Mouse (Mus musculus) cerebellum, adult 11-12 months (tissue): ENCODE results near the gene Scamp1.

Experiments used
- DNase-seq: peaks from one replicate; pipeline ENCODE4 v3.0.0; 2022

Gene Scamp1

DNA sequence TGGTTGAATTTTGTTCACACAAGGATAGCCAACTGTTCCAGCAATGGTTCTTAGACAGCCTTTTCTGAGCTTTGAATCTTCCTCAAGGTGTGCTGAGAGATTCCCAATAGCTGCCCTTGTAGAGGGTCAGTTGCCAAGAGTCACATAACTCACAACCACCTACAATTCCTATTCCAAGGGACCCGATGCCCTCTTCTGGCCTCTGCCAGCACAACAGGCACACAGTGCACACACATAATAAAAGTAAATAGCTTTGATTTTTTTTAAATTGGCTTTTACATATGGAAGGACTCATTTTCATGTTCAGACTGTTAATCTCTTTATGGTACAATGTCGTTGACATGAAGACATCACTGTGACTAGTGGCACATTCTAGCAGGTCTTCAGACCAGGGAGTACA, 72.9 kb downstream of the Scamp1 start:
- no peak for DNase-seq

DNA sequence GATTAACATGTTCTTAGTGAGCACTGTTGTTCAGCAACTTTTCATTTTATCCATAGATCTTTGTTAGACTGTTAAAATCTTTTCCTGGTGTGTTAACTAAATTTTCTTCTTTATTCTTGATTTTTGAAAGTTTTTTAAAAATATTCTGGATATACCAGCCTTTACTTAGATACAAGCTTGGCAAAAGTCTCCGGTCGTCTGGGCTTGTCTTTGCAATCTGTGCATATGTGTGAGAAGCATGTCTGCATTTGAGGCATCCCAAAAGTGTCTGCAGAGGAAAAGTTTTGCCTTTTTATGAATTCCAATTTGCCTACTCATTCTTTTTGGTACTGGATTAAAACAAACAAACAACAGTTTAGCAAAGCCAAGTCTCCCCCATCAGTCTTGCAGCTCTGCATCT, 73.5 kb downstream of the Scamp1 start:
- no peak for DNase-seq

DNA sequence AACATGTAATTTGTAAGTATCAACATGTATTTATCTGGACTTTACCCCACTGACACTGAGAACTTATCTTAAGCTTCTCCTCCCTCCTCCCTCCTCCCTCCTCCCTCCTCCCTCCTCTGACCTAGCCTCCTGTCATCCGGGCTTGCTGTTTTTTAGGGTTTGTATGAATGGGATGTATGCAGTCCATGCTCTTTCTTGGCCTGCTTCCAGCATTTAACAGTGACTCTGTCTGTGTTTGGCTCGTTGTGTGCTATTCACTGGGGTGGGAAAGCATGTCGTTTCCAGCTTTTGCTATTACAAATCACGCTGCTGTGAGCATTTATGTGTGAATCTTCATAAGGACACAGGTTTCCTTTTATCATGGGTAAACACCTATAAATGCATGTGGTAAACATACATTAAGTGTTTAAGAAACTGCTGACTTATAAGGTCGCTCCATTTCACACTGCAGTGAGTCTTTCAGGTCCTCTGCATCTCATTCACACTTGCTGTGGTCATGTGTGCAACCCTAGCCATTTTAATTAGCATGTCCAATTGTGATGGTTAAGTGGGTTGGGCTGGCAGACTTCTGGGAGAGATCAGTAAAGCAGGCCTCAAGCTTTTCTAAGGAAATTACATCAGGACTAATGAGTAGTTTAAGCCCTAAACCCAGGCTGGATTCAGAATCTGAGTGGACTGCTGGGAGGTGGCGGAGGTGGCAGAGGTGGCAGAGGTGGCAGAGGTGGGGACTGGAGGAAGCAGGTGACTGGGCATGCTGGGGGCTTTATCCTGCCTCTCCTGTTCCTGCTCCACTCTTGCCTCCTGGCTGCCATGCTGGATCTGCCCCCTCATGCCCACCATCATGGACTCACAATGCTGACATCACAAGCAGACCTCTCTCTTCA, 74.2 kb downstream of the Scamp1 start:
- DNase-seq, result no peak

DNA sequence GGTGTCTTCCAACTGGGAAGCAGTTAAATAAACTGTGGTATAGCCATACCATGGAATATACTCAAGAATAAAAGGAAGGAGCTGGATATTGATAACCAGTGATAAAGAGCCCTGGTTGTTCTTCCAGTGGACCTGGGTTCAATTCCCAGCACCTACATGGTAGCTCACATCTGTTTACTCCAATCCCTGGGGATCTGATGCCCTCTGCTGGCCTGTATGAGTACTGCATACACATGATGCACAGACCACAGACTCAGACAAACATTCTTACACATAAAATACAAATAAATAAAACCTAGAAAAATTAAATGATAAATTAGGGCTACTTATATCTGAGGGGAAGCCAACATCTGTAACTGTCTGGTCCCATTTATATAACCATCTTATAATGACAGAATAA, 76.8 kb downstream of the Scamp1 start:
- DNase-seq, result no peak

DNA sequence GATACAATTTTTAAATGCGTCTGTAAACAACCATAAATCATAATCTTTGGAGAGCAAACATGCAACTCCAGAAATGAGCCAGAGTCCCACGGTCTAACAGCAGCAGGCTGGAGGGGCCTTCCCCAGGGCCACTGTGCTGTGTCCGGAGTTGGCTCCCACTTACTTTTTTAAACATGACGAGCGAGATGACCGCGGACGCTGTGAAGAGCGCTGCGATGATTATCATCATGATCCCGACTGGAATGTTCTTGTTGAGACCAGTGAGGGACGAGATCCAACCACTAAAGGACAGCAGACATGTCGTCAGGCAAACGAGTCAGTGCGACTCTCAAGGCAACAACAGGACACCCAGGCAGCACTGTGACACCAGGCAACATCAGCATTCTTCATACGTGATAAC, 77.7 kb downstream of the Scamp1 start:
- DNase-seq, result no peak

DNA sequence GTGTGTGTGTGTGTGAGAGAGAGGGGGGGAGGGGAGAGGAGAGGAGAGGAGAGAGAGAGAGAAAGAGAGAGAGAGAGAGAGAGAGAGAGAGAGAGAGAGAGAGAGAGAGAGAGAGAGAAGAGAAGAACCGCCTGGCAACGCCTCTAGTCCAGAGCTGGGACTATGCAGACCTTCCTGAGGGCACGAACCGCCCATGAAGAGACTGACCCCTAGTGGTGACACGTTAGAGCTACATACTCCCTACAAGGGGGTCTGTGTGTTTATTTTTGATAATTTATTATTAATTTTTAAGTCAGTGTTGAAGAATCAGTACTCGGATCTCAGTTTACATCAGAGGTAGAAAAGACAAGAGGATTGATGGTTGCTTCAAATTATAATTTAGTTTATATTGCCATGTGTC, 80.4 kb downstream of the Scamp1 start:
- peak; percentile 38 for DNase-seq

DNA sequence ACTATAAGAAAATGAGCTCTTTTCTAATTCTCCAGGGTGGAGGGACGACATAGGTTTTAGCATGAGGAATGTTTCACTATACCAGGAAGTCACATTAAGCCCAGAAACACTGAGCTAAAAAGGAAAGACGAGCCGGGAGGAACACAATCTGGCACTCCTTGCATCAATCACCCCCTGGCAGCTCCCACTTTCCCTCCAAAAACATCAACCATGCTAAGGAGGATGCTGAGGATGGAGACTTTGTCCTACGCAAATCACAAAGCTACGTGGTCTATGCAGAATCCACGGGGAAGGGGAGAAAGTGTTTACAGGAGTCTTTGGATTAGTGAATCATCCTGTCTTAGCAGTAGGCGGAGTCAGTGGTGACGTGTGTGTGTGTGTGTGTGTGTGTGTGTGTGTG, 85.8 kb downstream of the Scamp1 start:
- DNase-seq, result no peak

DNA sequence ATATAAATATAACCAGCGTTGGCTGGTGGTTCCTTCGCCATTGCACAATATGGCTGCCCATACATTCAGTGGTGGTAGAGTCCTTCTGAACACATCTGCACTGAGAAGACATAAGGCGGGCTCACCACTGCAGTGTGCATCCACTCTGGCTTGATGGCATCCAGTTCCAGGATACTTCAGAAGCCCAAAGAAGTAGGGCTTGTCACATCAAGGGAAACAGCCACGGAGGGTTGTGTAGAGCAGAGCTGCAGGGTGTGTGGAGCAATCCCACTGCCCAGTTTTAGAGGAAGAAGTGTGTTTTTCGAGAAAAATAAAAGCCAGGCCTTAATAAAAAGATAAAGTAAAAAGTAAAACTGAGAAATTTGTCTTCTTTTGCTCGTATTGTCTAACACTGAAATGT, 87.0 kb downstream of the Scamp1 start:
- DNase-seq, result no peak

DNA sequence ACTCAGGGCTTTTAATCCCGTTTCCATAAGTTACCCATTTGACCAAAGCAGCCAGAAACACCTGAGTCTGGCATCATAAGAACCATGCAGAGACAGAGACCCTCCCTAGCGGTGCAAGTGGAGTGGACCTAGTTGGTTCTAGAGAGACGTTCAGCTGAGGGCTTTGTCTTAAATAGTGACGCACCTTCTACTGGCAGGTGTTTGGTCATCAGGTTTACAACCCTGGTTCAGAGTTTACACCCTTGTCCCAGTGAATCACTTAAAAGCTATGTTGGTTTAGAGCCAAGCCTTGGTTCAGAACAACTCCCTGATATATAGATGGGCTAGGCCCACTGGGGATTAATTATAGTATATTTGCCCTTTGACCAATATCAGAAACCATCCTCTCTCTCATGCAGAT, 92.4 kb downstream of the Scamp1 start:
- DNase-seq, result no peak

DNA sequence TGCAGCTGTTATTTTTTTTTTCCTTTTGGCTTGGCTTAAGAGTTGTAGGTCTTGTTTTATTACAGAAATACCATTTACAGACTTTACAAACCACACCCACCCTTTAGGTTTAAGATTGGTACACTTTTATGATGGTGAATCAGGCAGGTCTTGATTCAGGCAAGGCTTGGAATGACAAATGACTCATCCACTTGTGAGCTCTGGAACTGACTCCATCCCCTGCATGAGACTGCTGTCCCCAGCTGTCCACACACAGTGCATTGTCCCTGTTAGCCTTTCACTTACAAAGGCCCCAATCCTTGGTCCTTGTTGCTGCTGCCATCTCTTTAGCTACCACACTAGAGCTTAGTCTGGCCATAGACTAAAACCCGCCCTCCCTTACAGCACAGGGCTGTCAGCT, 95.3 kb downstream of the Scamp1 start:
- no peak for DNase-seq

DNA sequence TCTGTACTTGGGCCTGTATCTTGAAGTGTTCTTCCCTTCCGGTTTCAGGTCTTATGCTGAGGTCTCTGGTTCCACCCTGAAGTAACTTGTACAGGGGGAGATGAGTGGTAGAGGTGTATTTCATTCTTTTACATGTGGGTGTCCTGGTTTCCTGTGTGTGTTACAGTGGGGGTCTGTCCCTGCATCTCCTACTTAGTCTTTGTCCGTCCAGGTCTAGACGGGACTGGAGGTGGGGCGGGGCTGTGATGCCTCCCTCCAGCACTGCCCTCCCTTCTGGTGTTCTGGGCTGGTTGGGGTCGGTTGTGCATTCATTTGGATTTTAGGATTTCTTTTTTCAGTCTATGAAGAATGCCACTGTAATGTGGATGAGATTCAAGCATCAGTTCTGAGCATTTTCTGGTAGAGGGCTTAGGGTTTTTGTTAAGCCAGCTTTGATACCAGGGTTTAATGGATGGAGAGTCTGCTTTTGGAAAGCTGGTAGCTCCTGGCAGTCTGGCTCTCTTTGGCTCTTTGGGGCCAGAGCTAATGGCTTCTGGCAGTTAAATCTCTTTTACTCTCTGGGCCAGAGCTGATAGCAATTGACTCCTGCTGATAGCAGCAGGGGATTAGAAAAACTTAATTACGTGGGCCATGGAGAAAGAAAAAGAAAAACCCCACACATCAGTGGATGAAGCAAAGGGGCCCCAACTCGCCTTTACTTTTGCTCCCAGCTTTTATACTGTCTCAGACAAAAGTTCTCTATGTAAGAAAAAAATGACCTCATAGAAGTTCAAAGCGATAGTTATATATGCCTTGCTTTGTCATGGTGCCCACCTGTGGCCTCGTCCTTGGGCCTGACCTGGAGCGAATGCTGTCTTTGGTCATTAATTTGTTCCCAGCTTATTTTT, 97.2 kb downstream of the Scamp1 start:
- DNase-seq, result no peak

DNA sequence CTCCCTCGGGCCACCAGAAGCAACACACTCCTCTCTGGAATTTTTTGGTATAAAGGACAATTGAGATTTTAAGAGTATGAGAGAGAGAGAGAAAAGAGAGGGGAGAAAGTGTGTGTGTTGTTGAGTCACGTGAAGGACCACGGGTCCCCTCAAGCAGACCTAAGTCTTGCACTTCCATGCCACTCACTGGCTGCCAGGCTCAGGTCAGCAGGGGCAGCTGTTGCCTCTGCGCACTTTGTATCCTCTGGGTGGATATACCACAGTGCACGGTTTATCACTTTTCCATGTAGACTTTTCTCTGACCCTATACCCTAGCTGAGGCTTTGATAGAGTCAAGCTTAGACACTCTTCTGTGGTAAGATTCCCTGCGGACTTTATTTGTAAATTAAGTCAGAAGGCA, 100.0 kb downstream of the Scamp1 start:
- no peak for DNase-seq

DNA sequence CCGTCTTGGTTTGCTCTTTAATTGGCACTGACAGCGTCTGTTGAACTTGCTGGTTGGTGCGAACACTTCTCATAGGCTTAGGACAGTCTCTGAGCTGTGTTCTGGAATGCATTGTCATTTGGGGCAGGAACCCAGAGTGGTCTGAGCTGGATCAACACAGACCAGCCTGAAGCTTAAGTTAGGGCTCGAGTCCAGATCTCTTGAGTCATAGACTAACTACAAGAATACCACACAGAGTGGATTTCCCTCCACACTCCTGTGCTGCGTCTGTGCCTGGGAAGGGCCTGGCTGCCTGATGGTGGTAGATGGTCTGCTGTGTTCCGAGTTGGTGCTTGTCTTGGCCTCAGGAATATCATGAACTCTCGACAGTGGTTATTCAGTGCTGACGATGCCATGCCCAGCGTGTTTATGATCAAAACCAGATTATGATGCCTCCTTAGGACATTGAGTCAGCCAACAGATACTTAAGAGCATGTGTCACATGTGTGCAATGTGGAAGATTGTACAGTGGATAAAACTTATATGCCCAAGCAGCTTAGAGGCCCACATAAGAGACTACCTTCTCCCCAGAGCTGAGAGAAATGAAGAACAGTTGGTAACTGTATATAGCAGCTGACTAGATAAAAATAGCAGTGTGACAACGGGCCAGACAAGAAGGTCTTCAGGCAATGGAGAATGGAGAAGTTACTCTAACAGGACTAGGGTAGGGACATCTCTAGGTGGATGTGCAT, 100.8 kb downstream of the Scamp1 start:
- DNase-seq, result no peak

DNA sequence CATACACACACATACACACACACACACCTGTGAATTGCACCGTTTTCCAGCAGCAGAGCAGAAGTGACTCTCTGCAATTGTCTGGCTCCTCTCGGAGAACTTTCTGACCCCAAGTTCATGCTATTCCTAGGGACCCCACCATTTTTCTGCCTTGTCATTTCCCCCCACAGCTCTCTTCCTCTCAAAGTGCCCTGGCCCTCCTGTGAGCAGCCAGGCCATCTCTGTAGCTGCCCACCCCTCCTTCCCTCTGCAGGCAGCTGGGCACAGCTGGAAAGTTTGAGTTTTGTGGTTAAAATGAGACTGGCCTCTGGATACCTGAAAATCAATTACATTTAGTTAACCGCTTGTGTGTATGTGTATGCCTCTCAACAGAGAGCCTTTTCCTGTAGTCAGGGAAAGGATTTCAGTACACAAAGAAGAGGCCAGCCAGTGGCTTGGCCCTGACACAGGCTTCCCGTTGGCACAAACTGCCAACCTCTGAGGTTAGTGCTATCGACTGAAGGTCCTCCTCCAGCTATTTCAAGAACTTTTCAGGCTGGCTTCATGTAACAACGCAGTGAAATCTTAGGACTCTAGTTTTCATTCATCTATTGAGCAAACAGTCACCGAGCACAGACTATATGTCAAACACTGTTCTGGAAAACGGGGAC, 102.2 kb downstream of the Scamp1 start:
- no peak for DNase-seq

DNA sequence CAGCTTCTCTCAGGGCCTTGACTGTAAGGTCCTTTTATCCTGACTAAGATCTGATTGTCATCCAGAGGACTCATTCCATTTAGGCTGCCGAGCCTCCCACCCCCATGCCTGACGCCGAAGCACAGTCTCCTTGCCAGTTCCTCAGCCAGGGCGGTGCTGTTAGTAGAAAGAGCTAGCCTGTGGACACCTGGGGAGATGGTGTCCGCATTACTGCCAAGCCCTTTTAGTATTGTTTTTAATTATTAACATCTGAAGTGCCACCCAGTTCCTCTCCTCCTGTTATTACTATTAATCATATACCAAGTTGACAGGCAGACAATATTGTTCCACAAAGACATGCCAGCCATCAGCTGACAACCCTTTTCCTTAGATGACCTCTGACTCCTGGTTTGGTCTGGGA, 103.6 kb downstream of the Scamp1 start:
- no peak for DNase-seq

DNA sequence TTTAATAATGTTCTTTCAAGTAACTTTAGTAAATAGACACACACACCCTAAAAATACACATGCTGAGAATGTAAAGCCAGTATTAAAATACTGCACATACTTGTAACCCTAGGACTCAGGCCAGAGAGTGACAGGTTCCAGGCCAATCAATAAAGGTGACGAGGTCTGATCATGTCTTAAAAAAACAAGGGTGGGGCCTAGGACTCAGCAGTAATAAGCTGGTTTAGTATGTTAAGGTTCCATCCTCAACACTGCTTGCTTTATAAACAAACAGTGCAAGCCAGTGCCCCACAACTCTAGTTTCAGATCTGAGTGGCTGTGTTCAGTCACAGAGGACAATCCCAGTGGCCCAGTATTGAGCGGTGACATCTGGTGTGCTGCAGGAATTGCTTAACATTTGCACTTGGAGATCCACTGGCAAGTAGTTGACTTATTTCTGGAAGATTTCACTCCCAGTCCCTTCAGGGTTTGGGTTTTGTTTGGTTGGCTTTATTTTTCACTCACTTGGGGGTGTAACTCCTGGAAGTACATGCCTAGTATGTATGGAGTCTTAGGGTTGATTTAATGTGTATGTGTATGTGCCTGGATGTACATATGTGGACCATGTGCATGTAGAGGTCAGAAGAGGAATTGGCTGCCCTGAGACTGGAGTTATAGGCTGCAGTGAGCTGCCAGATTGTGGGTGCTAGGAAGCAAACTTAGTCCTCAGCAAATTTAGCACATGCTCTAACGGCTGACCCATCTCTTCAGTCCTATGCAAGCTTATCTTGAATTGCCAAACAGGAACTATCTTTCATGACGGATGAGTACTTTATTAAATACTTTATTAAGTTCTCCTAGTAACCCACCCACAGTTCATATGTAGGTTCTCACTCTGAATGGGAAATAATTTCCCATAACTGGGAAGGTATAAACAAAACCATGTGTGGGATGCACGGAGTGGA, 104.9 kb downstream of the Scamp1 start:
- DNase-seq, result no peak

DNA sequence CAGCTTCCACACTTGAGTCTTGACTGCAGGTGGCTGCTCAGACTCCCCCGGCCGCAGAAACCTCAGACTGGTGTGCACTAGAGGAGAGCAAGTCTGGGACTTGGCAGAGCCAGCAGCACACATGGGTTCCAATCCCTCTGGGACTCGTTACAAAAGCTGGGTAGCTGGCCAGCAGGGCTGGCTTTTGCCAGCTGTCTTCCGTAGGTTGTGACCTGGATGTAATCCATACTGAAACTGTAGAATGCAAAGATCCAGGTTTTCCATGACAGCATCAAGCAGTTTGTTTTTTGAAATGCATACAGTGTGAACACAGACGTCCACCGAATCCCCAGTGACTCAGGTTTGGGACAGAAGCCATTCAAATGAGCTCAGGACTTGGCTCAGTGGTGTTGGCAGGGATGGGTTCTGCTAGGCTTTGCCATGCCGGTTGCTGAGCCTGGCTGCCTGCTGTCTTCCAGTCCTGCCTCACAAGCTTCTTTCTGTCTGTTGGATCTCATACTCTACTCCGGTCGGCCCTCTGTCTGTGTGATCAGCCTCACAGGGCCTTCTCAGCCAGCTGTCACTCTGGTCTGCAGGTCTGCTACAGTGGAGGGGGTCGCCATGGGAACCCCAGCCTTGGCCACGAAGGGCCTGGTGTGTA, 107.1 kb downstream of the Scamp1 start:
- peak; percentile 91 for DNase-seq

DNA sequence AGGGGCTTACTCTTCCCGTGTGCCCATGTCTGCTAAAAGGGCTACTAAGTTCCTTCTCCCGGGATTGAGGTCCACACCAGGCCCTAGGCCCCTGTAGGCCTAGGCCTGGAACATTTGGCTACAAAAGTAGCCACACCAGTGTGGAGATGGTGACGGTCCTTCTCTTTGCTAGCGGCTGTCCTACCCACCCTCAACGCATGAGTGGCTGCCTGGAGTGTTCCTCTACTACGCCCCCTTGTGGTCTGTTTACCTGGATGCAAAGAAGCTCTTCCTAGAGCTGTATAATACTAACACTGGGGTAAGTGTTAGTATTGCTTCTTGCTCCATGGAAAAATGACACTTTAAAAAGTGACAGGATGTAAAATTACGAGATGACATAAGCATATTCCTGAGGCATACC, 108.5 kb downstream of the Scamp1 start:
- DNase-seq, result peak; percentile 40

DNA sequence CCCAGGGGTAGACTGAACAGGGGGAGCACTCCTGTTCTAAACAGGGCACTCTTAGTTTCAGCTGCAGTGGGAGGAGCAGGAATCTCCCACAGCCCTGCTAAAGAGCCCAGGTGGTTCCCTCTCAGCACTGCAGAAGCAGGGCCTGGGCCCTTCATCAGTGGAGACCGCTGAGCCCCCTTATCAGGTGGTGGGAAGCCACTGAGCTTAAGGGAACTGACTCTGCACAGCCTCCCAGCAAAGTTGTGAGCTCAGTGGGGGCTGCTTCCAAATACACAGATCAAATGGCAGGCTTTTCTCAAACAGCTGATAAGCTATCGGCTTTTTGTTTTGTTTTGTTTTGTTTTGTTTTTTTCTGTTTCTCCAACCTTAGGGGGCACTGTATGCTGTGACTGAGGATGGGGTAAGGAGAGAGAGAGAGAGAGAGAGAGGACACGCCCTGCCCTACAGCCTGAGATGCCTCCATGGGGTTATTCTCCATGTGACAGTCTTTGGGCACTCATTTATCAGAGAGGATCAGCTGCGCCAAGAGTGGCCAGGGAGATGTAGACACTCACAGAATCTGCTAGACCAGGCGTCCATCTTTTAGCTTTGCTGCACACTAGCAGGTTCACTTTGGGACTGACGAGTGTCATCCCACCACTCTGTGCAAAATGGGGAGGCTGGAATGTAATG, 110.1 kb downstream of the Scamp1 start:
- no peak for DNase-seq

DNA sequence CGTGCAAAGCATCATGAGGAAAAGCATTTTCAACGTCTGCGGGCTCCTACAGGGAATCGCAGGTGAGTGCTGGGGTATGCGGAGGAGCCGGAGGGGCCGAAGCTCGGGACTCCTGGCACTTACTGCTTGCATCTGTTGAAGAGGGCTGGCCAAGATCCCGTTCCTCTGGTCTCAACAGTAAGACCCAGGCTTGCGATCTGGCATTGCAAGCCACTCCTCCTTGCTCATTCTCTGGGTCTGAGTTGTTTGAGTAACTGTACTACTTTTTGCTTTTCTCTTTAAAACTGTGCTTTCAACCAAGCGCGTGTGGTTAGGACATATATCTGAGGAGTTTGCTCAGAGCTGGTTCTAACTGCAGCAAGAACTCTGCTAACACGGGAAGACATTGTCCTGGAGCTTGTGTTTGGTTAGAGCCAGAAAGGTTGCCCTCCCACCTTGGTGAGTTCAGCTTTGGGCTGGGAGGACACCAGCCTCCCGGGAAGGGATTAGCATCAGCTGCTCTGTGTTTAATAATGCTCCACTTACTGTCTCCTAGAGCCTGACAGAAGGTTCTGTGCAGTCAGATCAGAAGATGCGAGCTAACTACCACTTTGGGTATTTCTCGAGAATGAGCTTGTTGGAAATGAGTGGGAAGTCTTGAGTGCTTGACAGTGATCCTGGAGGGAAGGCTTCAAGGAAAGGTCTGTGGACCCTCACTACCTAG, 110.9 kb downstream of the Scamp1 start:
- peak; percentile 48 for DNase-seq
